Mouse (Mus musculus): ENCODE data around the gene Col26a1.

- TF ChIP-seq CTCF (conservative IDR thresholded peaks at IDR 0.05; ENCODE audit: low read length), result no peak
- TF ChIP-seq NANOG (IDR thresholded peaks at IDR 0.05; ENCODE audit: borderline replicate concordance, low read length), result no peak
- no peak for TF ChIP-seq POU5F1 (IDR thresholded peaks at IDR 0.05; ENCODE audit: borderline replicate concordance, low read length)
Measured at GRCm38 (mm10) chr5:136792541-136792940, 90.5 kb downstream of the Col26a1 start.

Data from E14TG2a.4 (cell line).